Mouse (Mus musculus) megakaryocyte, embryonic 14.5 days (primary cell): ENCODE data around the gene Abt1.

Experiments
- FLI1 ChIP-seq: IDR thresholded peaks from 2 replicates; pipeline ENCODE4 v1.6.1; 2012; ENCODE audit warnings: low read length, inconsistent platforms, mixed read lengths
- GATA1 ChIP-seq: IDR thresholded peaks from 3 replicates; pipeline ENCODE4 v1.6.1; 2012; ENCODE audit warnings: mixed read lengths, low read length, inconsistent platforms, borderline replicate concordance

- no peak for TF ChIP-seq GATA1
- no peak for TF ChIP-seq FLI1
Observed at GRCm38 (mm10) chr13:23465600-23466109, 42.0 kb upstream of the Abt1 start, which contains the start of gene Btn1a1.
